8 mouse cellular contexts compared by ENCODE assay signal in the genomic region with DNA sequence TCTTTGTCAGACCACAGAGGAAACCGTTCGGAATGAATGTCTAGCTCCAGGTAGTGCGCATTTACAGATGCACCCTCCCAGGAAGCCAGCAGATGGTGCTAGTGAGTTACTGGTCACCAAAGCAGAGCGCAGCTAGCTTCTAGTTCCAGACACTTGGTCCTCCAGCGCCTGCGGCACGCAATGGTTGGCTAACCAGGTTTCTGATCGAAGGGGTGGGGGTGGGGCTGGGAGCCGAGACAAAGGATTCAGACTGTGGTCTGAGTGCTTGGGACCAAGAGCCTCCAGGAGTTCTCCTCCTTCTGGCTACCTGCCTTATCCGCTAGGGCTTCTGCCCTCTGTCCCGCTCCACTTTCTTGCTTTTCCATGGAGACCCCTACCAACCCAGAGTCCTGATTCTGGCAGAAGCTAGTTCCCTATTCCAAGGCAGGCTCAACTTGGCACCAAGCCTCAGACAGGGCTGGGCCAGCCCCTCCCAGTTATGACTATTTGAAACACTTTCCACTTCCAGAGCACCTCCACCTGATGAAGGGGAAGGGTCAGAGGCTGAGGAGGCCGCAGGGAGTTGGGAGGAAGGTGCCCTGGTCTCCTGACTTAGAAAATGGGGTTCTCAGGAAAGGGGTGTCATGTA. TPM values are rescaled to one million over a fixed set of nuclear protein-coding genes. Genes with fewer than 3 reads are reported as not detected.
A peak's percentile ranks its signal among the peaks of the same experiment; 100 is the strongest.
DNase-seq lines count a peak whose midpoint lies in the region; ATAC-seq and TF ChIP-seq lines count a peak whose summit lies in the region.

No protein-coding gene starts in this region.

- 0 out of 2 replicates have a peak, but pooled peaks have one; percentile 32 for ATAC-seq in intestine, postnatal 0 days

- peak; percentile 95 for TF ChIP-seq CTCF in intestine, postnatal 0 days (IDR thresholded peaks at IDR 0.05; ENCODE audit: low read depth)

- no peak overlapping the region for H3K27ac ChIP-seq in intestine, postnatal 0 days (ENCODE audit: low read depth, low read length)
- peak overlapping the region; percentile 82 for H3K27ac ChIP-seq in midbrain, embryonic 10.5 days (replicated peaks)

- peaks cover 4% of the 10 kb centered on the region; the same call in 1 of the 2 replicates for H3K27me3 ChIP-seq in intestine, postnatal 0 days (replicated peaks; ENCODE audit: control insufficient read depth, insufficient read depth, low read length)
- peaks cover 44% of the 10 kb centered on the region for H3K27me3 ChIP-seq in midbrain, embryonic 10.5 days (ENCODE audit: low read depth, poor library complexity, severe bottlenecking)

- 16% methylated on average over 12 of the region's 12 CpGs for WGBS in intestine, postnatal 0 days
- WGBS in midbrain, embryonic 10.5 days, result 8% methylated on average over 12 of the region's 12 CpGs

- H3K9me3 ChIP-seq in intestine, postnatal 0 days (ENCODE audit: control insufficient read depth), result no peaks in the 10 kb centered on the region
- no peaks in the 10 kb centered on the region for H3K9me3 ChIP-seq in midbrain, embryonic 10.5 days (replicated peaks)

- peaks cover 4% of the 10 kb centered on the region for H3K4me1 ChIP-seq in intestine, postnatal 0 days (replicated peaks; ENCODE audit: control insufficient read depth, insufficient read depth, low read length)
- peaks cover 57% of the 10 kb centered on the region for H3K4me1 ChIP-seq in midbrain, embryonic 10.5 days

- H3K4me3 ChIP-seq in intestine, postnatal 0 days (ENCODE audit: low read depth, low read length), result no peak overlapping the region
- peak overlapping the region; percentile 35 for H3K4me3 ChIP-seq in midbrain, embryonic 10.5 days

- H3K36me3 ChIP-seq in intestine, postnatal 0 days (ENCODE audit: control insufficient read depth, insufficient read depth), result peaks cover 3% of the 10 kb centered on the region; the same call in 1 of the 2 replicates
- no peaks in the 10 kb centered on the region for H3K36me3 ChIP-seq in midbrain, embryonic 10.5 days

- H3K9ac ChIP-seq in intestine, postnatal 0 days (ENCODE audit: low read depth, low read length), result no peak overlapping the region

- H3K4me2 ChIP-seq in intestine, postnatal 0 days (replicated peaks; ENCODE audit: low read depth), result peak overlapping the region; percentile 41

- peak; percentile 96 for DNase-seq in heart, adult 11 months
- DNase-seq in heart, postnatal 25 days (ENCODE audit: low spot score), result no peak
- DNase-seq in embryo, embryonic 10.5 days (ENCODE audit: low spot score), result peak; percentile 93
- DNase-seq in gastrocnemius, postnatal 36 days, result peak; percentile 67 to 68
- DNase-seq in left cerebral cortex, postnatal 4 days, result peak; percentile 86
- peak; percentile 86 for DNase-seq in midbrain, embryonic 10.5 days (ENCODE audit: low spot score)
- peak; percentile 62 for DNase-seq in right cerebral cortex, postnatal 25 days

- intact Hi-C loops in heart, postnatal 25 days (cut with DNase I), result loop anchor here (2.0 to 5.0 kb wide), 2 partner anchors 34 to 39 kb away; no protein-coding TSS in a partner anchor
- intact Hi-C loops in gastrocnemius, postnatal 36 days (cut with DNase I), result loop anchor here (2.0 kb wide), 1 partner anchor 37 kb away; no protein-coding TSS in a partner anchor
- intact Hi-C loops in left cerebral cortex, postnatal 4 days (cut with DNase I), result no loop called here

RNA-seq across cellular contexts. Expression of gene Hsd11b2, which starts 2.4 kb away (rescaled TPM):
- total RNA-seq in heart, postnatal 25 days (2021), result under 1 TPM; 0.13 to 0.36 TPM
- under 1 TPM in 1 of 2 experiments, not detected in 1; 0.22 TPM for total RNA-seq in gastrocnemius, postnatal 36 days (2021)
- 1.1 and 4.1 TPM in 2 replicates for polyA plus RNA-seq in intestine, postnatal 0 days (2015; fragmentation: Nextera tagmentation; extraction: Ambion mirVana)
- total RNA-seq in left cerebral cortex, postnatal 4 days (2021), result not detected
- polyA plus RNA-seq in midbrain, embryonic 10.5 days (2016; fragmentation: Nextera tagmentation; extraction: Ambion mirVana), result 28.8 and 30.2 TPM in 2 replicates

RNA-seq across cellular contexts. Expression of gene Zdhhc1, which starts 19.4 kb away (rescaled TPM):
- 10 to 100 TPM; 12.8 to 13.6 TPM for total RNA-seq in heart, postnatal 25 days (2021)
- 1 to 10 TPM; 8.1 to 8.3 TPM for total RNA-seq in gastrocnemius, postnatal 36 days (2021)
- polyA plus RNA-seq in intestine, postnatal 0 days (2015; fragmentation: Nextera tagmentation; extraction: Ambion mirVana), result 6.4 and 7.1 TPM in 2 replicates
- total RNA-seq in left cerebral cortex, postnatal 4 days (2021), result 10 to 100 TPM; 16.6 to 21.3 TPM
- polyA plus RNA-seq in midbrain, embryonic 10.5 days (2016; fragmentation: Nextera tagmentation; extraction: Ambion mirVana), result 18.6 and 24.0 TPM in 2 replicates

RNA-seq across cellular contexts. Expression of gene Tppp3, which starts 44.8 kb away (rescaled TPM):
- total RNA-seq in heart, postnatal 25 days (2021), result 10 to 100 TPM; 51.4 TPM
- 10 to 100 TPM; 54.1 to 54.9 TPM for total RNA-seq in gastrocnemius, postnatal 36 days (2021)
- 67.9 and 78.5 TPM in 2 replicates for polyA plus RNA-seq in intestine, postnatal 0 days (2015; fragmentation: Nextera tagmentation; extraction: Ambion mirVana)
- total RNA-seq in left cerebral cortex, postnatal 4 days (2021), result 10 to 100 TPM; 67.5 to 67.6 TPM
- polyA plus RNA-seq in midbrain, embryonic 10.5 days (2016; fragmentation: Nextera tagmentation; extraction: Ambion mirVana), result 94.4 and 100.0 TPM in 2 replicates

RNA-seq across cellular contexts. Expression of gene Atp6v0d1, which starts 49.7 kb away (rescaled TPM):
- 10 to 100 TPM; 45.7 to 53.2 TPM for total RNA-seq in heart, postnatal 25 days (2021)
- total RNA-seq in gastrocnemius, postnatal 36 days (2021), result 10 to 100 TPM; 37.3 to 40.9 TPM
- 140 and 151 TPM in 2 replicates for polyA plus RNA-seq in intestine, postnatal 0 days (2015; fragmentation: Nextera tagmentation; extraction: Ambion mirVana)
- 100 to 1,000 TPM; 255 to 260 TPM for total RNA-seq in left cerebral cortex, postnatal 4 days (2021)
- polyA plus RNA-seq in midbrain, embryonic 10.5 days (2016; fragmentation: Nextera tagmentation; extraction: Ambion mirVana), result 85.4 and 101 TPM in 2 replicates
